In genomic region chr17:71995539-71995938, GRCm38 (mm10) we compare ENCODE assay signal across 23 mouse cellular contexts.
"Had no signal": no experiment of that assay in that cellular context is flagged by ENCODE, and none has a peak within 500 bp of the region (broad histone marks: within the 10 kb centered on the region; RNA-seq: fewer than 3 reads in every experiment).

No protein-coding gene starts in this region.

- H3K4me3 ChIP-seq: limb, embryonic 10.5 days; limb, embryonic 13.5 days; liver, embryonic 12.5 days; liver, embryonic 15.5 days; lung, embryonic 15.5 days; megakaryocyte, embryonic 14.5 days; midbrain, embryonic 12.5 days; midbrain, embryonic 15.5 days; neural tube, embryonic 12.5 days; neural tube, embryonic 15.5 days had no signal

- ATAC-seq: hindbrain, postnatal 0 days; inflammation-experienced regulatory T-cells, adult 6 months; intestine, embryonic 16.5 days; liver, embryonic 12.5 days; midbrain, embryonic 15.5 days had no signal

- H3K9ac ChIP-seq: limb, embryonic 13.5 days; liver, embryonic 12.5 days; liver, embryonic 15.5 days; lung, embryonic 15.5 days; midbrain, embryonic 12.5 days; midbrain, embryonic 15.5 days; neural tube, embryonic 12.5 days; neural tube, embryonic 15.5 days had no signal

- H3K36me3 ChIP-seq: limb, embryonic 10.5 days; limb, embryonic 13.5 days; liver, embryonic 12.5 days; liver, embryonic 15.5 days; lung, embryonic 15.5 days; midbrain, embryonic 12.5 days; midbrain, embryonic 15.5 days; neural tube, embryonic 12.5 days; neural tube, embryonic 15.5 days had no signal

- H3K4me1 ChIP-seq: liver, embryonic 12.5 days; liver, embryonic 15.5 days; lung, embryonic 15.5 days; megakaryocyte, embryonic 14.5 days; midbrain, embryonic 12.5 days; midbrain, embryonic 15.5 days; neural tube, embryonic 12.5 days had no signal

- H3K4me2 ChIP-seq: limb, embryonic 13.5 days; liver, embryonic 12.5 days; liver, embryonic 15.5 days; lung, embryonic 15.5 days; midbrain, embryonic 12.5 days; midbrain, embryonic 15.5 days; neural tube, embryonic 12.5 days; neural tube, embryonic 15.5 days had no signal

- H3K27ac ChIP-seq: hindbrain, postnatal 0 days; limb, embryonic 10.5 days; limb, embryonic 13.5 days; liver, embryonic 12.5 days; liver, embryonic 15.5 days; lung, embryonic 15.5 days; midbrain, embryonic 12.5 days; midbrain, embryonic 15.5 days; neural tube, embryonic 12.5 days; neural tube, embryonic 15.5 days; stomach, postnatal 0 days had no signal

- H3K9me3 ChIP-seq: limb, embryonic 10.5 days; limb, embryonic 13.5 days; liver, embryonic 12.5 days; liver, embryonic 15.5 days; lung, embryonic 15.5 days; midbrain, embryonic 12.5 days; midbrain, embryonic 15.5 days; neural tube, embryonic 12.5 days; neural tube, embryonic 15.5 days had no signal

- DNase-seq: liver; lung, adult 18-20 months; lung, postnatal 10 days; lung, postnatal 36 days; right cerebral cortex, adult 18-20 months; right cerebral cortex, postnatal 14 days; thymus, adult 2 months; thymus, postnatal 14 days; thymus, postnatal 4 days had no signal

- H3K27me3 ChIP-seq: limb, embryonic 13.5 days; liver, embryonic 12.5 days; liver, embryonic 15.5 days; lung, embryonic 15.5 days; megakaryocyte, embryonic 14.5 days; midbrain, embryonic 15.5 days; neural tube, embryonic 12.5 days; neural tube, embryonic 15.5 days had no signal
